Mouse (Mus musculus): ENCODE results near the gene Calm1. TPM values are rescaled to one million over a fixed set of nuclear protein-coding genes. Genes with fewer than 3 reads are reported as not detected.

Gene Calm1
- total RNA-seq, 2 experiments from 2014 or later: 2,238 to 2,247 TPM

- DNase-seq (ENCODE audit: extremely low spot score in 1 of 2, low spot score in 2 of 2): peak; percentile 78 to 80
- intact Hi-C loops (cut with DNase I): loop anchor here (1.0 to 5.0 kb wide), 6 partner anchors 13 to 372 kb away; no protein-coding TSS in a partner anchor
- Histone ChIP-seq H3K27ac (peak overlapping the region; percentile 99), H3K4me3 (peak overlapping the region; percentile 100)
- no peak for TF ChIP-seq CTCF (IDR thresholded peaks at IDR 0.05)
These were observed 833 bp downstream of the Calm1 start for GRCm38 (mm10) chr12:100199891-100200644.

- H3K4me3 ChIP-seq: peak overlapping the region; percentile 100
- TF ChIP-seq CTCF (IDR thresholded peaks at IDR 0.05): no peak
- peak overlapping the region; percentile 99 for H3K27ac ChIP-seq
- intact Hi-C loops (cut with DNase I): loop anchor here (2.0 to 5.0 kb wide), 5 partner anchors 76 to 371 kb away; no protein-coding TSS in a partner anchor
- DNase-seq (ENCODE audit: extremely low spot score in 1 of 2, low spot score in 2 of 2): no peak
These were observed 1.6 kb downstream of the Calm1 start for GRCm38 (mm10) chr12:100200645-100201362.

GRCm38 (mm10) chr12:100201363-100201711 is 2.1 kb downstream of the Calm1 start:
- DNase-seq (ENCODE audit: extremely low spot score in 1 of 2, low spot score in 2 of 2): no peak
- peak overlapping the region; percentile 99 for H3K27ac ChIP-seq
- peak overlapping the region; percentile 100 for H3K4me3 ChIP-seq
- intact Hi-C loops (cut with DNase I): loop anchor here (2.0 to 5.0 kb wide), 5 partner anchors 76 to 371 kb away; no protein-coding TSS in a partner anchor
- no peak for TF ChIP-seq CTCF (IDR thresholded peaks at IDR 0.05)

GRCm38 (mm10) chr12:100201838-100202237 is 2.6 kb downstream of the Calm1 start:
- no peak; the same call in none of the 2 replicates for TF ChIP-seq CTCF (IDR thresholded peaks at IDR 0.05)
- peak overlapping the region; percentile 100 for H3K4me3 ChIP-seq
- DNase-seq (ENCODE audit: extremely low spot score in 1 of 2, low spot score in 2 of 2): peak; percentile 92 to 93
- intact Hi-C loops (cut with DNase I): loop anchor here (2.0 to 5.0 kb wide), 6 partner anchors 75 to 370 kb away; no protein-coding TSS in a partner anchor
- peak overlapping the region; percentile 99 for H3K27ac ChIP-seq

GRCm38 (mm10) chr12:100203759-100204158 is 4.5 kb downstream of the Calm1 start:
- no peak for DNase-seq (ENCODE audit: extremely low spot score in 1 of 2, low spot score in 2 of 2)
- no peak for TF ChIP-seq CTCF (IDR thresholded peaks at IDR 0.05)

GRCm38 (mm10) chr12:100205156-100205555 is 5.9 kb downstream of the Calm1 start:
- peak overlapping the region; percentile 100; the same call in 1 of the 2 replicates for H3K4me3 ChIP-seq
- intact Hi-C loops (cut with DNase I): no loop called here
- peak overlapping the region; percentile 29; the same call in 1 of the 2 replicates for H3K27ac ChIP-seq
- no peak for TF ChIP-seq CTCF (IDR thresholded peaks at IDR 0.05)
- DNase-seq (ENCODE audit: extremely low spot score in 1 of 2, low spot score in 2 of 2): no peak

More at GRCm38 (mm10) chr12:100203759-100204158, 4.5 kb downstream of the Calm1 start:
- peak overlapping the region; percentile 79 for H3K27ac ChIP-seq
- intact Hi-C loops (cut with DNase I): loop anchor here (2.0 to 5.0 kb wide), 5 partner anchors 74 to 369 kb away; no protein-coding TSS in a partner anchor
- H3K4me3 ChIP-seq: peak overlapping the region; percentile 100

- intact Hi-C loops (cut with DNase I): no loop called here
- Histone ChIP-seq H3K4me3 (no peak overlapping the region), H3K27ac (no peak overlapping the region)
- no peak for TF ChIP-seq CTCF (IDR thresholded peaks at IDR 0.05)
- no peak for DNase-seq (ENCODE audit: extremely low spot score in 1 of 2, low spot score in 2 of 2)
These were observed 7.3 kb downstream of the Calm1 start for GRCm38 (mm10) chr12:100206521-100206920.

- intact Hi-C loops (cut with DNase I): no loop called here
- no peak; the same call in none of the 2 replicates for TF ChIP-seq CTCF (IDR thresholded peaks at IDR 0.05)
- no peak overlapping the region for H3K4me3 ChIP-seq
- no peak for DNase-seq (ENCODE audit: extremely low spot score in 1 of 2, low spot score in 2 of 2)
- no peak overlapping the region; the same call in 1 of the 2 replicates for H3K27ac ChIP-seq
These were observed 7.7 kb downstream of the Calm1 start for GRCm38 (mm10) chr12:100206926-100207325.

- H3K27ac ChIP-seq: peak overlapping the region; percentile 64
- no peak overlapping the region for H3K4me3 ChIP-seq
- intact Hi-C loops (cut with DNase I): no loop called here
- no peak for TF ChIP-seq CTCF (IDR thresholded peaks at IDR 0.05)
- DNase-seq (ENCODE audit: extremely low spot score in 1 of 2, low spot score in 2 of 2): no peak
These were observed 10.7 kb downstream of the Calm1 start for GRCm38 (mm10) chr12:100209701-100210478.

GRCm38 (mm10) chr12:100210973-100211372 is 11.7 kb downstream of the Calm1 start:
- H3K27ac ChIP-seq: peak overlapping the region; percentile 64
- TF ChIP-seq CTCF (IDR thresholded peaks at IDR 0.05): no peak
- no peak overlapping the region for H3K4me3 ChIP-seq
- no peak for DNase-seq (ENCODE audit: extremely low spot score in 1 of 2, low spot score in 2 of 2)
- intact Hi-C loops (cut with DNase I): no loop called here

All from left cerebral cortex, adult 2 months (tissue).